Mouse (Mus musculus): ENCODE results near the gene Olfml1. TPM values are rescaled to one million over a fixed set of nuclear protein-coding genes. Genes with fewer than 3 reads are reported as not detected.

The Olfml1 gene
- polyA plus RNA-seq, 1 experiment from 2014 or later = 13.3 TPM

DNA sequence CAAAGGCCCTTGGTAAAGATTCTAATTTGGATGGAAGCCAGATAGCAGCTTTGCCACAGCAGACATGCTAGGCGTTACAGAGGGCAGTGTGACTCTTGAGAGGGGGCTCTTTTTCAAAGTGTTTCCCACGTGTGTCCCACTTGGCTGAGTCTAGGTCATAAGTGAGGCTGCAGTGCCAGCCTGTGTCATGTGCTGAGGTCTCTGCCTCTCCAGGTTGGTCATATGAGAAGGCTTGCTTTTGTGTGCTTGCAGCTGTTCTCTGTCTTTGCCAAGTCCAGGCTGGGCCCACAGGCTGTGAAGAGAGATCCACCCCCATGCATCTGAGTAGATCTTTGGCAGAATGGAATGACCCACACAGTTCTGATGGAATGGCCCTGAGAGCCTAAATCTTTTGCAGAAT, 25.4 kb downstream of the Olfml1 start:
- Histone ChIP-seq H3K36me3 (ENCODE audit: insufficient read depth, low read length) (no peaks in the 10 kb centered on the region), H3K4me3 (ENCODE audit: low read depth, low read length) (no peak overlapping the region), H3K9ac (replicated peaks; ENCODE audit: low read depth) (no peak overlapping the region), H3K4me1 (ENCODE audit: insufficient read depth, low read depth, low read length) (no peaks in the 10 kb centered on the region; the same call in 1 of the 2 replicates), H3K27ac (ENCODE audit: low read length) (no peak overlapping the region), H3K4me2 (replicated peaks; ENCODE audit: low read depth, low read length) (no peak overlapping the region), H3K9me3 (ENCODE audit: low read length) (no peaks in the 10 kb centered on the region), H3K27me3 (replicated peaks; ENCODE audit: insufficient read depth, low read length) (no peaks in the 10 kb centered on the region)
- no peak for ATAC-seq
- 24% methylated on average over 2 of the region's 2 CpGs for WGBS
- DNase-seq (ENCODE audit: low spot score) = no peak
- TF ChIP-seq CTCF (IDR thresholded peaks at IDR 0.05) (no peak), EP300 (IDR thresholded peaks at IDR 0.05) (no peak)

DNA sequence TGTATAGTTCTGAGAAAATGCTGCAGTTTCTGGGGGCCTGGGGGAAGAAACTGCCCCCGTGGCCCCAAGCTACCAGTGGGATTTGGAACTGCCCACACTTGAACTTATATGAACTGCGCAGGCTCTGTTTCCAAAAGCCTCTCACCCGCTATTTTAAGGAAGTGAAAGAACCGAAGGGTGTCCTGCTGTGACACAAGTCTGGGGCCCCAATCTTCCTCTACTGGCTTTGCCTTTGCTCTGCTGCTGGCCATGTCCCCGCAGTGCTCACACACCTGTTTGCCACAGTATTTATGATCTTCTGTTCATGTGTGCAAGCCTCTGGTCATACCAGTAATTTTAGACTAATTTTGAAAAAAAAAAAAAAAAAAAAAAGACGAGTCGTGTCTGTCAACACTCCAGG, 26.7 kb downstream of the Olfml1 start:
- no peaks in the 10 kb centered on the region; the same call in 1 of the 2 replicates for H3K4me1 ChIP-seq (ENCODE audit: insufficient read depth, low read depth, low read length)
- H3K4me2 ChIP-seq (replicated peaks; ENCODE audit: low read depth, low read length) = peak overlapping the region; percentile 73; the same call in 1 of the 2 replicates
- DNase-seq (ENCODE audit: low spot score) (peak; percentile 37), ATAC-seq (no peak)
- no peak overlapping the region for H3K4me3 ChIP-seq (ENCODE audit: low read depth, low read length)
- no peaks in the 10 kb centered on the region for H3K9me3 ChIP-seq (ENCODE audit: low read length)
- TF ChIP-seq EP300 (IDR thresholded peaks at IDR 0.05) (no peak), CTCF (IDR thresholded peaks at IDR 0.05) (no peak)
- WGBS = 34% methylated on average over 7 of the region's 7 CpGs
- no peak overlapping the region for H3K9ac ChIP-seq (replicated peaks; ENCODE audit: low read depth)
- H3K27ac ChIP-seq (ENCODE audit: low read length) = peak overlapping the region; percentile 12; the same call in 1 of the 2 replicates
- no peaks in the 10 kb centered on the region for H3K36me3 ChIP-seq (ENCODE audit: insufficient read depth, low read length)
- no peaks in the 10 kb centered on the region for H3K27me3 ChIP-seq (replicated peaks; ENCODE audit: insufficient read depth, low read length)

DNA sequence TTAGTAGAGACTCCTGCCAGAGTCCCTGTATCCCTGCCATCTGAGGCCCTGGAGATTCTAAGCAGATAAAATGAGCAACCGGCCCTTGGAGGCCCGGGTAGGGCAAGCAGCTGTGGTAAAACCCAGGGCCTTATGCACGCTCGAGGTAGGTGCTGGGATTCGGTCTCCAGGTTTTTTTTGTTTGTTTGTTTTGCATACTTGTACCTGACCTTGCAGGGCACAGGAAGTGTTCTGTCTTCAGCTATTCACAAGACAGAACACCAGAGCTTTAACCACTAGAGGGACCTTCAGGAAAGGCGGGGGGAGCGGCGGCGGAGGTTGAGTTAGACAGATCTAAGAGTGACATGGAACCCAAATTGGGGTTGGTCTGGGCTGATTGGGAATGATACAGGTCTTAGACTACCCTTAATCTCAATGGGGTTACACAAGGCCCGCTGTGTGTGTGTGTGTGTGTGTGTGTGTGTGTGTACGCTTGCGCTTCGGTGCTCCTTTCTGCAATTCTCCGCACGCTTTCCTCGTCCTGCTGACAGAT, 27.1 kb downstream of the Olfml1 start:
- no peaks in the 10 kb centered on the region for H3K9me3 ChIP-seq (ENCODE audit: low read length)
- DNase-seq (ENCODE audit: low spot score) = peak; percentile 74
- peak overlapping the region; percentile 12; the same call in 1 of the 2 replicates for H3K27ac ChIP-seq (ENCODE audit: low read length)
- H3K36me3 ChIP-seq (ENCODE audit: insufficient read depth, low read length) = no peaks in the 10 kb centered on the region
- TF ChIP-seq EP300 (IDR thresholded peaks at IDR 0.05) (no peak), CTCF (IDR thresholded peaks at IDR 0.05) (peak; percentile 69)
- ATAC-seq = peak; percentile 71
- WGBS = 2% methylated on average over 16 of the region's 16 CpGs
- H3K4me3 ChIP-seq (ENCODE audit: low read depth, low read length) = peak overlapping the region; percentile 48
- H3K4me1 ChIP-seq (ENCODE audit: insufficient read depth, low read depth, low read length) = no peaks in the 10 kb centered on the region; the same call in 1 of the 2 replicates
- no peaks in the 10 kb centered on the region for H3K27me3 ChIP-seq (replicated peaks; ENCODE audit: insufficient read depth, low read length)
- H3K4me2 ChIP-seq (replicated peaks; ENCODE audit: low read depth, low read length) = peak overlapping the region; percentile 73
- H3K9ac ChIP-seq (replicated peaks; ENCODE audit: low read depth) = no peak overlapping the region

DNA sequence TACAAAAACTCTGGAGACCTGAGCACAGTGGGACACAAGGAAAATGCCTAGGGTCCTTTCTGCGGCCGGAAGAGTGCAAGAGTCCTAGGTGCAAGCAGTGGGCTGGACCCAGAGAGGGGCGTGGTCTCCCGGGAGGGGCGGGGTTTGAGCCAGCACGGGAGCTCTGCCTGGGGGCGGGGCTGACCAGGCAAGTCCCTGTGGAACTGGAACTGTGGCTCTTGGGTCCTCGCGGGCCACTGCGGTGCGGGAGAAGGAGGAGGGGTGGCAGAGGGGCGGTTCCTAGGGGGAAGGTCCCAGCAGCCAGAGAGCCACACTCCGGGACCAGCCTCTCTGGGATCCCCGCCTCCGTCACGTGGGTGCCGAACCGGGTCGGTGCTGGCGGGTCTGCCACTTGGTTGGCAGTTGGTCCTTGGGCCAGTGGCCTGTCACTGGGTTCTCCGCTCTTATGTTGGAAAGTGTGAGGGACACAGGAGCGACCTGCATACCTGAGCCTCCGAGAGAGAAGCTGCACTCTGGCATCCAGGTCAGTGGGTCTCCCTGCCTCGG, 27.7 kb downstream of the Olfml1 start, which contains the start of gene Ppfibp2:
Gene Ppfibp2 (plus strand): TSS at position 351 of the 546 bp plus-strand sequence.
- ATAC-seq = peak; percentile 97
- 5% methylated on average over 17 of the region's 24 CpGs for WGBS
- peak; percentile 94 for DNase-seq (ENCODE audit: low spot score)

DNA sequence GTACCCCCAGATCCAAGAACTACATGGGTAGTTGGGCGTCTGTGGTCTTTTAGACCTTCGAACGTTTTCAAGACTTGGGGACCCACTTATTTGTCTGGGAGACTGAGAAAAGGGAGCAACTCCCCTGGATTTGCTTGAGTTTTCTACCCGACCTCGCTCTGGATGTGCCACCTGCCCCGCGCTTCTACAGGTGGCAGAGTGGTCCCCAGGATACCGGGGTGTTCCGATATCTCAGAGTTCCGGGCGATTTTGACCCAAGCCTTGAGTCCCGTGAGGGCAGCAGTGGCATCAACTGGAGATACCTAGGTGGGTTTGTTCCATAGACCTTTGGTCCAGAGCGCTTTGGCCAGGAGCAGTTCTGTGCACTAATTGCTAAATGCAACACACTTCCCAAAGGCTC, 28.2 kb downstream of the Olfml1 start:
- 10% methylated on average over 13 of the region's 13 CpGs for WGBS
- H3K9me3 ChIP-seq (ENCODE audit: low read length) = no peaks in the 10 kb centered on the region
- H3K9ac ChIP-seq (replicated peaks; ENCODE audit: low read depth) = no peak overlapping the region
- no peak overlapping the region for H3K27ac ChIP-seq (ENCODE audit: low read length)
- ATAC-seq (no peak), DNase-seq (ENCODE audit: low spot score) (no peak)
- peak overlapping the region; percentile 73 for H3K4me2 ChIP-seq (replicated peaks; ENCODE audit: low read depth, low read length)
- peak overlapping the region; percentile 48 for H3K4me3 ChIP-seq (ENCODE audit: low read depth, low read length)
- H3K4me1 ChIP-seq (ENCODE audit: insufficient read depth, low read depth, low read length) = no peaks in the 10 kb centered on the region; the same call in 1 of the 2 replicates
- no peak for TF ChIP-seq EP300 (IDR thresholded peaks at IDR 0.05)
- TF ChIP-seq CTCF (IDR thresholded peaks at IDR 0.05) = no peak
- no peaks in the 10 kb centered on the region for H3K27me3 ChIP-seq (replicated peaks; ENCODE audit: insufficient read depth, low read length)
- H3K36me3 ChIP-seq (ENCODE audit: insufficient read depth, low read length) = no peaks in the 10 kb centered on the region

More for the DNA sequence above, 27.7 kb downstream of the Olfml1 start, which contains the start of gene Ppfibp2:
- Histone ChIP-seq H3K36me3 (ENCODE audit: insufficient read depth, low read length) (no peaks in the 10 kb centered on the region), H3K4me1 (ENCODE audit: insufficient read depth, low read depth, low read length) (no peaks in the 10 kb centered on the region; the same call in 1 of the 2 replicates), H3K27me3 (replicated peaks; ENCODE audit: insufficient read depth, low read length) (no peaks in the 10 kb centered on the region), H3K9me3 (ENCODE audit: low read length) (no peaks in the 10 kb centered on the region), H3K27ac (ENCODE audit: low read length) (peak within 1 kb of the TSS; percentile 12; the same call in 1 of the 2 replicates), H3K4me2 (replicated peaks; ENCODE audit: low read depth, low read length) (peak within 1 kb of the TSS; percentile 73), H3K4me3 (ENCODE audit: low read depth, low read length) (peak within 1 kb of the TSS; percentile 48), H3K9ac (replicated peaks; ENCODE audit: low read depth) (no peak within 1 kb of the TSS)
- TF ChIP-seq CTCF (IDR thresholded peaks at IDR 0.05) = no peak
- TF ChIP-seq EP300 (IDR thresholded peaks at IDR 0.05) = no peak

DNA sequence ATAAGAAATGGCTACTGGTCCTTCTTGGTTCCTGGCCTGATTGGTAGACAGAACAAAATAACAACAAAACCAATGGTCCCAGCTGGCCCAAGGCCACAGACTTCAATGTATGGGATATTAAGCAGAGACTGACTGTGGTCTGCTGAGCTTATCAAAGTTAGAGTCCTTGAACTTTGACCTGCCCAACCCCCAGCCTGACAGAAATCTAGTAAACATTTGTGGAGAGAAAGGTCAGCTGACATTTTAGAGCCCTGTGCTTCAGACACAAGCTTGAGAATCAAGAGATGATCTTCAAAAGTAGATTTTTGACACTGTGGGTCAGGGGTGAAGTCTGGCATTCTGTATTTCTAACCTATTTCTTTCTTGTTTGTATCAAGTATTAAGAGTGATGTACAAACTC, 29.5 kb downstream of the Olfml1 start:
- Histone ChIP-seq H3K27me3 (replicated peaks; ENCODE audit: insufficient read depth, low read length) (no peaks in the 10 kb centered on the region), H3K4me2 (replicated peaks; ENCODE audit: low read depth, low read length) (no peak overlapping the region), H3K4me1 (ENCODE audit: insufficient read depth, low read depth, low read length) (no peaks in the 10 kb centered on the region; the same call in 1 of the 2 replicates), H3K27ac (ENCODE audit: low read length) (no peak overlapping the region), H3K36me3 (ENCODE audit: insufficient read depth, low read length) (no peaks in the 10 kb centered on the region), H3K9ac (replicated peaks; ENCODE audit: low read depth) (no peak overlapping the region), H3K4me3 (ENCODE audit: low read depth, low read length) (no peak overlapping the region), H3K9me3 (ENCODE audit: low read length) (no peaks in the 10 kb centered on the region)
- ATAC-seq = no peak
- DNase-seq (ENCODE audit: low spot score) = no peak
- TF ChIP-seq EP300 (IDR thresholded peaks at IDR 0.05) (no peak), CTCF (IDR thresholded peaks at IDR 0.05) (no peak)
